Mouse (Mus musculus) T-helper 17 cell (primary cell): ENCODE results near the gene Pcdh9.

Experiments used
- in situ Hi-C, 2 experiments: fragments of 300-600 bp; cut with MboI, MseI; formaldehyde crosslinking; loops; 1 replicate in 1 of 2; 2 replicates in 1 of 2; pipeline ENCODE4 v1.15.1; 2025; ENCODE audit warnings: high pct_unique_total_duplicates in 2 of 2

The Pcdh9 gene

GRCm38 (mm10) chr14:93199791-93200190 is 690.7 kb downstream of the Pcdh9 start:
- in situ Hi-C loops = no loop called here

- in situ Hi-C loops = no loop called here
Observed at GRCm38 (mm10) chr14:93182606-93183491, 707.6 kb downstream of the Pcdh9 start.

- in situ Hi-C loops = no loop called here
Observed at GRCm38 (mm10) chr14:93169201-93169600, 721.3 kb downstream of the Pcdh9 start.

GRCm38 (mm10) chr14:93168367-93168766 is 722.1 kb downstream of the Pcdh9 start:
- in situ Hi-C loops = no loop called here

GRCm38 (mm10) chr14:93143414-93143813 is 747.1 kb downstream of the Pcdh9 start:
- in situ Hi-C loops = no loop called here

GRCm38 (mm10) chr14:93142076-93142475 is 748.4 kb downstream of the Pcdh9 start:
- in situ Hi-C loops = no loop called here

GRCm38 (mm10) chr14:93126993-93127392 is 763.5 kb downstream of the Pcdh9 start:
- in situ Hi-C loops = no loop called here

- in situ Hi-C loops = no loop called here
Observed at GRCm38 (mm10) chr14:93102755-93103154, 787.7 kb downstream of the Pcdh9 start.

- in situ Hi-C loops = no loop called here
Observed at GRCm38 (mm10) chr14:93095081-93095480, 795.4 kb downstream of the Pcdh9 start.

GRCm38 (mm10) chr14:93092806-93093205 is 797.7 kb downstream of the Pcdh9 start:
- in situ Hi-C loops = no loop called here

GRCm38 (mm10) chr14:93085646-93086045 is 804.8 kb downstream of the Pcdh9 start:
- in situ Hi-C loops = no loop called here

GRCm38 (mm10) chr14:93083140-93083539 is 807.3 kb downstream of the Pcdh9 start:
- in situ Hi-C loops = no loop called here

GRCm38 (mm10) chr14:93080910-93081309 is 809.6 kb downstream of the Pcdh9 start:
- in situ Hi-C loops = no loop called here

GRCm38 (mm10) chr14:93075761-93076160 is 814.7 kb downstream of the Pcdh9 start:
- in situ Hi-C loops = no loop called here

GRCm38 (mm10) chr14:93072346-93072745 is 818.1 kb downstream of the Pcdh9 start:
- in situ Hi-C loops = no loop called here

GRCm38 (mm10) chr14:93070140-93070539 is 820.3 kb downstream of the Pcdh9 start:
- in situ Hi-C loops = no loop called here

- in situ Hi-C loops = no loop called here
Observed at GRCm38 (mm10) chr14:93067411-93068336, 822.8 kb downstream of the Pcdh9 start.

GRCm38 (mm10) chr14:93066732-93067410 is 823.6 kb downstream of the Pcdh9 start:
- in situ Hi-C loops = no loop called here

GRCm38 (mm10) chr14:93061824-93062620 is 828.5 kb downstream of the Pcdh9 start:
- in situ Hi-C loops = no loop called here

- in situ Hi-C loops = no loop called here
Observed at GRCm38 (mm10) chr14:93058799-93059198, 831.7 kb downstream of the Pcdh9 start.

- in situ Hi-C loops = no loop called here
Observed at GRCm38 (mm10) chr14:93055997-93056396, 834.5 kb downstream of the Pcdh9 start.
